Mouse (Mus musculus): ENCODE data around the gene Gas6. TPM values are rescaled to one million over a fixed set of nuclear protein-coding genes. Genes with fewer than 3 reads are reported as not detected.
A peak's percentile ranks its signal among the peaks of the same experiment; 100 is the strongest.

The Gas6 gene
- polyA plus RNA-seq, 1 experiment from 2014 or later, result 177 TPM

DNA sequence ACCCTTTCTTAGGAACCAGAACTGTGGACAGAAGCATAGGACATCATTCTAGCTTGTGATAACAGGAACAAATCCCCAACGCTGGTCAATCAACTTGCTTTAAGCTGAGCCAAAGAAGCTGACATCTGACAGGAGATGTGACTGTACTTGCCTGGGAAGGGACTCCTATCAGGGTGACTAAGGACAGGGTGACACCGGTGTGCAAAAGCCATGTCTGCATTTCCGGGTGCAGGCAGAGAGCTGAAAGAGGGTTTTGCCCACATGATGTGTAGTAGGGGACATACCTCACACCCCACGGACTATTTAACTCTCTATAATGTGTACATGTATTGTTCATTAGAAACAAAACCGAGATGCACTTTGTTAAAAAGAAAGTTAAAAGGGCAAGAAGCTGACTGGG, 11.1 kb downstream of the Gas6 start:
- TF ChIP-seq CTCF (IDR thresholded peaks at IDR 0.05), result no peak
- TF ChIP-seq EP300 (IDR thresholded peaks at IDR 0.05), result no peak
- no peak overlapping the region for H3K4me3 ChIP-seq (ENCODE audit: low read depth, low read length)
- 77% methylated on average over 5 of the region's 5 CpGs for WGBS
- H3K4me2 ChIP-seq (replicated peaks; ENCODE audit: low read depth, low read length), result no peak overlapping the region
- no peak overlapping the region for H3K27ac ChIP-seq (ENCODE audit: low read length)
- H3K9ac ChIP-seq (replicated peaks; ENCODE audit: low read depth), result no peak overlapping the region
- no peaks in the 10 kb centered on the region for H3K9me3 ChIP-seq (ENCODE audit: low read length)
- ATAC-seq, result no peak
- no peak for DNase-seq (ENCODE audit: low spot score)
- no peaks in the 10 kb centered on the region for H3K27me3 ChIP-seq (replicated peaks; ENCODE audit: insufficient read depth, low read length)
- H3K36me3 ChIP-seq (ENCODE audit: insufficient read depth, low read length), result peaks cover 6% of the 10 kb centered on the region; the same call in 1 of the 2 replicates
- peaks cover 8% of the 10 kb centered on the region; the same call in 1 of the 2 replicates for H3K4me1 ChIP-seq (ENCODE audit: insufficient read depth, low read depth, low read length)

DNA sequence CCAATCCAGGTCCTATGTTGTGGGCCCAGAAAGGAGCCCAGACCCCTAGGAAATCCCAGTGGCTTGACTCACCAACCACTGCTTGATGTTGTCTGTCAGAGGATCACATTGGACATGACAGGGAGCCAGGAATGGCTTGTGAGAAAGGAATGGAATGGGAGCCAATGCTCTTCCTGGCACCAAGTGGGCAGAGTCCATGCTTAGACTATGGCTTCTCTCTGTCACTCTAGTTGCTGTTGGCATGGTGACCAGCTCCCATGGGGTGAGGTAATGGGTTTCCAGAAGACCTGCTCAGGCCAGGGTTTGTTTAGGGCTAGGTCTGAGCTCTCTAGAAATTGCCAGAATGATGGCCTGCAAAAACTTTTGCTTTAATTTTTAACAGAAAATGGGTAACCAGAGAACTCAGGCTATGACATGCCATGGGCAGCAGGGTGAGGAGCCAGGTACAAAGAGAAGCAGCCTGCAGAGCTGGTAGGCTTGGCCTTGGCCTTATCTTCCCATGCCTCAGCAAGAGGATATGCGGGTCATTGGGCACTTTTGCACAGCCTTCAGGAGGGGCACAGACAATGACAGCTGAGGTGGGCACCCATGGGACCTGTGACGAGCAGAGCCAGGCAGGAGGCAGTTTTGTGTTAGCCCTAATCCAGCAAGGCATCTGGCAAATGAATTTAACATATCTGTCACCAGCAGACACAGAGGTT, 12.0 kb downstream of the Gas6 start:
- TF ChIP-seq EP300 (IDR thresholded peaks at IDR 0.05) (no peak), CTCF (IDR thresholded peaks at IDR 0.05) (no peak)
- no peak overlapping the region for H3K4me2 ChIP-seq (replicated peaks; ENCODE audit: low read depth, low read length)
- DNase-seq (ENCODE audit: low spot score) (no peak), ATAC-seq (peak; percentile 18; the same call in 1 of the 2 replicates)
- peaks cover 8% of the 10 kb centered on the region; the same call in 1 of the 2 replicates for H3K4me1 ChIP-seq (ENCODE audit: insufficient read depth, low read depth, low read length)
- H3K9ac ChIP-seq (replicated peaks; ENCODE audit: low read depth), result no peak overlapping the region
- 93% methylated on average over 2 of the region's 2 CpGs for WGBS
- no peak overlapping the region for H3K4me3 ChIP-seq (ENCODE audit: low read depth, low read length)
- H3K27ac ChIP-seq (ENCODE audit: low read length), result peak overlapping the region; percentile 43; the same call in 1 of the 2 replicates
- peaks cover 10% of the 10 kb centered on the region; the same call in 1 of the 2 replicates for H3K36me3 ChIP-seq (ENCODE audit: insufficient read depth, low read length)
- no peaks in the 10 kb centered on the region for H3K9me3 ChIP-seq (ENCODE audit: low read length)
- H3K27me3 ChIP-seq (replicated peaks; ENCODE audit: insufficient read depth, low read length), result no peaks in the 10 kb centered on the region

GRCm38 (mm10) chr8:13481596-13481995, 12.7 kb downstream of the Gas6 start:
- Histone ChIP-seq H3K27me3 (replicated peaks; ENCODE audit: insufficient read depth, low read length) (no peaks in the 10 kb centered on the region), H3K4me2 (replicated peaks; ENCODE audit: low read depth, low read length) (no peak overlapping the region), H3K9ac (replicated peaks; ENCODE audit: low read depth) (no peak overlapping the region), H3K4me1 (ENCODE audit: insufficient read depth, low read depth, low read length) (peaks cover 8% of the 10 kb centered on the region; the same call in 1 of the 2 replicates), H3K27ac (ENCODE audit: low read length) (peak overlapping the region; percentile 43; the same call in 1 of the 2 replicates), H3K36me3 (ENCODE audit: insufficient read depth, low read length) (peaks cover 11% of the 10 kb centered on the region; the same call in 1 of the 2 replicates), H3K4me3 (ENCODE audit: low read depth, low read length) (no peak overlapping the region), H3K9me3 (ENCODE audit: low read length) (no peaks in the 10 kb centered on the region)
- 45% methylated on average over 3 of the region's 3 CpGs for WGBS
- no peak for TF ChIP-seq CTCF (IDR thresholded peaks at IDR 0.05)
- no peak for TF ChIP-seq EP300 (IDR thresholded peaks at IDR 0.05)
- DNase-seq (ENCODE audit: low spot score) (peak; percentile 52), ATAC-seq (peak; percentile 67)

GRCm38 (mm10) chr8:13481089-13481554, 13.2 kb downstream of the Gas6 start:
- TF ChIP-seq EP300 (IDR thresholded peaks at IDR 0.05) (no peak), CTCF (IDR thresholded peaks at IDR 0.05) (no peak)
- ATAC-seq, result peak; percentile 62

GRCm38 (mm10) chr8:13475892-13476291, 18.4 kb downstream of the Gas6 start:
- H3K36me3 ChIP-seq (ENCODE audit: insufficient read depth, low read length), result peaks cover 14% of the 10 kb centered on the region; the same call in 1 of the 2 replicates
- no peak overlapping the region for H3K4me3 ChIP-seq (ENCODE audit: low read depth, low read length)
- 52% methylated on average over 9 of the region's 9 CpGs for WGBS
- no peak overlapping the region for H3K4me2 ChIP-seq (replicated peaks; ENCODE audit: low read depth, low read length)
- peak; percentile 47 for TF ChIP-seq CTCF (IDR thresholded peaks at IDR 0.05)
- no peak for TF ChIP-seq EP300 (IDR thresholded peaks at IDR 0.05)
- no peak overlapping the region for H3K9ac ChIP-seq (replicated peaks; ENCODE audit: low read depth)
- no peak overlapping the region for H3K27ac ChIP-seq (ENCODE audit: low read length)
- ATAC-seq, result no peak
- H3K9me3 ChIP-seq (ENCODE audit: low read length), result no peaks in the 10 kb centered on the region
- H3K4me1 ChIP-seq (ENCODE audit: insufficient read depth, low read depth, low read length), result peaks cover 3% of the 10 kb centered on the region; the same call in 1 of the 2 replicates
- DNase-seq (ENCODE audit: low spot score), result no peak
- no peaks in the 10 kb centered on the region for H3K27me3 ChIP-seq (replicated peaks; ENCODE audit: insufficient read depth, low read length)

More at GRCm38 (mm10) chr8:13481089-13481554, 13.2 kb downstream of the Gas6 start:
- peak; percentile 54 for DNase-seq (ENCODE audit: low spot score)
- Histone ChIP-seq H3K9ac (replicated peaks; ENCODE audit: low read depth) (no peak overlapping the region), H3K4me1 (ENCODE audit: insufficient read depth, low read depth, low read length) (peaks cover 8% of the 10 kb centered on the region; the same call in 1 of the 2 replicates), H3K4me3 (ENCODE audit: low read depth, low read length) (no peak overlapping the region), H3K27ac (ENCODE audit: low read length) (peak overlapping the region; percentile 51; the same call in 1 of the 2 replicates), H3K9me3 (ENCODE audit: low read length) (no peaks in the 10 kb centered on the region), H3K27me3 (replicated peaks; ENCODE audit: insufficient read depth, low read length) (no peaks in the 10 kb centered on the region), H3K36me3 (ENCODE audit: insufficient read depth, low read length) (peaks cover 14% of the 10 kb centered on the region; the same call in 1 of the 2 replicates), H3K4me2 (replicated peaks; ENCODE audit: low read depth, low read length) (no peak overlapping the region)
- 38% methylated on average over 7 of the region's 7 CpGs for WGBS

DNA sequence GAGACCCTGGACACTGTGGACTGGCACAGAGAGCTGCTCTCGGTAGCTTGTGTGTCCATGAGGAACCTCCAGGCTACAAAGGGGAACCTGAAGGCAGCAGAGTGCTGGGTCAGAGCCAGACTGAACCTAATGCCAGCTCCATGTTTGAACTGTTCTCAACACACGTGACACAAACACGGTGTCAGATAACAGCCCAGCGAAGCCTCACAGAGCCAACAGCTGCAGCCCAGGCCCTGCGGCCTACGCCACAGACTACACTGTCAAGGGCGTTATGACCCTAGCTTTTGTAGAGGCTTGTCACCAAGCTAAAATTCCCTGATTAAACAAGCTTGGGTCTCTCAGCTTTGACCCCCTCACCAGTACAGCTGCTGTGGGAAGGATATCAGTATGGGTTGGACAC, 22.0 kb downstream of the Gas6 start:
- TF ChIP-seq EP300 (IDR thresholded peaks at IDR 0.05) (no peak), CTCF (IDR thresholded peaks at IDR 0.05) (no peak)
- Histone ChIP-seq H3K4me2 (replicated peaks; ENCODE audit: low read depth, low read length) (no peak overlapping the region), H3K9me3 (ENCODE audit: low read length) (no peaks in the 10 kb centered on the region), H3K4me3 (ENCODE audit: low read depth, low read length) (no peak overlapping the region), H3K27me3 (replicated peaks; ENCODE audit: insufficient read depth, low read length) (no peaks in the 10 kb centered on the region), H3K27ac (ENCODE audit: low read length) (no peak overlapping the region), H3K9ac (replicated peaks; ENCODE audit: low read depth) (no peak overlapping the region), H3K4me1 (ENCODE audit: insufficient read depth, low read depth, low read length) (no peaks in the 10 kb centered on the region), H3K36me3 (ENCODE audit: insufficient read depth, low read length) (0 out of 2 replicates have a peak, but pooled peaks cover 4% of the 10 kb centered on the region)
- WGBS, result 32% methylated on average over 7 of the region's 7 CpGs
- peak; percentile 70 for DNase-seq (ENCODE audit: low spot score)
- ATAC-seq, result peak; percentile 82
